Mouse (Mus musculus) heart, embryonic 10.5 days (tissue): ENCODE results near the gene Gm9903. TPM values are rescaled to one million over a fixed set of nuclear protein-coding genes. Genes with fewer than 3 reads are reported as not detected.

ENCODE experiments used
- DNase-seq: peaks from one replicate; pipeline ENCODE4 v3.0.0-alpha.2; 2017; ENCODE audit warnings: low spot score
- H3K27ac ChIP-seq: fragments of 300-500 bp; sonication (generic); 2 replicates; pipeline ENCODE4 v1.5.1; 2016; ENCODE audit warnings: mild to moderate bottlenecking
- H3K27me3 ChIP-seq: fragments of 300-500 bp; sonication (generic); 2 replicates; pipeline ENCODE4 v1.6.1; 2016; ENCODE audit warnings: mild to moderate bottlenecking; ENCODE audit not compliant: poor library complexity, insufficient read depth, severe bottlenecking
- H3K36me3 ChIP-seq: fragments of 300-500 bp; sonication (generic); 2 replicates; pipeline ENCODE4 v1.6.1; 2016; ENCODE audit warnings: mild to moderate bottlenecking, moderate library complexity
- H3K4me1 ChIP-seq: fragments of 300-500 bp; sonication (generic); 2 replicates; pipeline ENCODE4 v1.6.1; 2016; ENCODE audit warnings: mild to moderate bottlenecking
- H3K4me3 ChIP-seq: fragments of 300-500 bp; sonication (generic); 2 replicates; pipeline ENCODE4 v1.5.1; 2016; ENCODE audit warnings: mild to moderate bottlenecking, moderate library complexity
- H3K9me3 ChIP-seq: fragments of 300-500 bp; sonication (generic); 2 replicates; pipeline ENCODE4 v1.6.1; 2016; ENCODE audit warnings: mild to moderate bottlenecking, moderate library complexity
- WGBS: fragments of 180-500 bp; shearing (Covaris S2); methylation state at CpG from one replicate; pipeline ENCODE4 v1.1.7; 2016; 5-methylcytosine and 5-hydroxymethylcytosine counted together
- polyA plus RNA-seq: library from polyadenylated mRNA; unstranded; fragments of >200 nt; fragmentation: Nextera tagmentation; extraction: Ambion mirVana; gene quantifications from 2 replicates; pipeline ENCODE4 v1.2.1, GENCODE M21; 2016

Gm9903 gene
- polyA plus RNA-seq, result 0.79 and 1.2 TPM in 2 replicates

DNA sequence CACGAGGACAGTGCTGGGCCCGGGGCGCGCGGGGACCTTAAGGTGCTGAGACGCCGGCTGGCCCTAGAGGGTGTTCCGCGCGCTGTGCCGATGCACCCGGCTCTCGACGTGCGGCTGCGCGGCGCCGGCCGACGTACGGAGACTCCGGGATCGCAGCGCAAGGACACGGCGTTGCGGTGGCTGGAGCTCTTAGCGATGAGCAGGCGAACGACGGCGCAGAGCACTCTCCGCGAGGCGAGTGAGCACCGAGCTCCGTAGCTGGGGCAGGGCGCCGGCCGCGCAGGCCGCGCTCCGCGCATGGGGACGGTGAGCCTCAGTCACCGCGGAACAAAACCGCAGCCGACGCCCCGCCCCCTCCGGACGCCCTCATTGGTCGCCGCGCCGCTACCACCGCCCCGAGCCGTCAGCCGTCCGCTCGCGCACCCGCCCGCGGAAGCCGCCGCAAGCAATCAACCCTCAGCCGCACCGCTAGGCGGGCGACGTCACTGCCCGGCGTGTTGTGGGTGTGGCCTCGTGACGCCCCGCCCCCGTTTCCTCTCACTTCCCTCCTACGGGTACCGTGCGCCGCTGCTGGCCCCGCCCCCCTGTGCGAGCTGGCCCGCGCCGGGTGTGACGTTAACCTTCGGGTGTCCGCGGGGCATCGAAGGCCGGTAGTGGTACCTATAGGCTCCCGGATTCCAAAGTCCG lies at the start of gene Gm9903, which contains the start of gene Fam53a:
Gene Gm9903 (plus strand): TSS at position 625 of the 687 bp plus-strand sequence.
Gene Fam53a (minus strand): TSS at position 335 of the 687 bp plus-strand sequence.
- H3K4me3 ChIP-seq, result peak within 1 kb of the TSS; percentile 77
- peaks cover 17% of the 10 kb centered on the region for H3K4me1 ChIP-seq
- DNase-seq, result peak; percentile 99
- no peaks in the 10 kb centered on the region for H3K9me3 ChIP-seq
- under 1% methylated on average over 99 of the region's 99 CpGs for WGBS
- peak within 1 kb of the TSS; percentile 95 for H3K27ac ChIP-seq
- H3K27me3 ChIP-seq, result no peaks in the 10 kb centered on the region
- H3K36me3 ChIP-seq, result peaks cover 4% of the 10 kb centered on the region

DNA sequence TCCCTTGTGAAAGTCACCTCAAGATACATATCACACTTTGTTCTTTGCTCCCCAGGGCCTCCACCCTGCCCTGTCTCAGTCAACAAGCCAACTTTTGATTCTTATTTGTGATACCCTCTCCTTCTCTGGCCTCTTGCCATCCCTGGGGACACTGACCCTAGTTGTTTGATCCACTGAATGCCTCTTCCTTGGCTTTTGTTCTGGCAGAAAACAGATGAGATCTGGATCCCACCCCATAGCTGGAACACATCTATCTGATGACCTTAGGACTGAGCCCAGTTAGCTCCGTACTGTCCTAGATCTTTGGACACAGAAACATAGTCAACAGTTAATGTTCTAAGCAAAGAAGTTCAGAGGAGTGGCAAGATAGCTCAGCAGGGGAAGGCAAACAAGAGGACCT lies 49.4 kb upstream of the Gm9903 start:
- WGBS, result 84% methylated on average over 1 of the region's 1 CpGs

DNA sequence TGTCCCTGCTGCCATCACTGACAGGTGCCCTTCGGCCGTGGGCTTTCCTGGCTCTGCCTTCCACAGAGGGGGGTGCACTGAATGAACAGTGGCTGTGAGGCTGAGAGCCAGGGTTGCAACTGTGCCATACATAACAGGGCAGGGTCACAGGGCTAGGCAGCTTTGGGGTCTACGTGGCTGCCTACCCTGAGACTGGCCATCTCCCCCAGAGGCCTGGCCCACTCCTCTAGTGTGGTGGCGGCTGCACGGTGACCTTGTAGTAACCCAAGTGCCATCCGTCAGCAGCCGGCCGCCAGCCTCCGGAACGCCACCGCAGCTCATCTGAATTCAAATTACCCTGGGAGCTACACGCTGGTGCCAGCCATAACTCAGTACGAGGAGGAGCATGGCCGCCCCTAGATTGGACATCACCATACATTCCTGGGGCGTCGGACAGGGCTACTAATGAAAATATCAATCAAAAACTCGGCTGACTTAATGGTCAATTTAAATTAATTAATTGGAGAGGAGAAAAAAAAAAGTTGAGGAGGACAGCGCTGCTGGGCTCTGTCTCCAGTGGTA lies 42.1 kb upstream of the Gm9903 start:
- DNase-seq, result no peak
- Histone ChIP-seq H3K4me1 (peaks cover 17% of the 10 kb centered on the region), H3K27ac (no peak overlapping the region), H3K4me3 (no peak overlapping the region), H3K36me3 (no peaks in the 10 kb centered on the region), H3K9me3 (no peaks in the 10 kb centered on the region), H3K27me3 (peaks cover 18% of the 10 kb centered on the region; the same call in 1 of the 2 replicates)
- WGBS, result 82% methylated on average over 18 of the region's 18 CpGs

More for the DNA sequence above, 49.4 kb upstream of the Gm9903 start:
- H3K4me1 ChIP-seq, result peaks cover 23% of the 10 kb centered on the region
- no peaks in the 10 kb centered on the region for H3K9me3 ChIP-seq
- H3K27me3 ChIP-seq, result 0 out of 2 replicates have a peak, but pooled peaks cover 6% of the 10 kb centered on the region
- H3K27ac ChIP-seq, result no peak overlapping the region
- H3K36me3 ChIP-seq, result no peaks in the 10 kb centered on the region
- no peak overlapping the region for H3K4me3 ChIP-seq
- no peak for DNase-seq

DNA sequence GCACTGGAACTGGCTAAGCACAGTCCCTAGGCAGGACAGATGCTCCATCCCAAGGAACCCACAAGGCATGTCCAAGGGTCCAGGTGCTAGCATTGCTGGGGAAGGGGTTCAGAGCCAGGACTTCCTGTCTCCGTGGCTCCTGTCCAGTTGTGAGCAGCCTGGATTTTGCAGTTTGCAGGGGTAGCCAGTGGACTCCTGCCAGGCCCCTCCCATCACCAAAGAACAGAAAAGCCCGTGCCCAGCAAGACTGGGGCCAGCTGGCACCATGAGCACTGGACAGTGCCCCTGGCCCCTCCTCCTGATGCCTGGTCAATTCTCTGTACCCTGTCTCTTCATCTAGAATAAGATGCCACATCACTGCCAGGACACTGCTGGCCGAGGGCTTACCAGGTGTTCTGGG lies 41.7 kb upstream of the Gm9903 start:
- no peak for DNase-seq
- Histone ChIP-seq H3K4me3 (no peak overlapping the region), H3K27me3 (peaks cover 18% of the 10 kb centered on the region; the same call in 1 of the 2 replicates), H3K27ac (no peak overlapping the region), H3K36me3 (no peaks in the 10 kb centered on the region), H3K9me3 (no peaks in the 10 kb centered on the region), H3K4me1 (peaks cover 14% of the 10 kb centered on the region)
- WGBS, result 69% methylated on average over 3 of the region's 3 CpGs

DNA sequence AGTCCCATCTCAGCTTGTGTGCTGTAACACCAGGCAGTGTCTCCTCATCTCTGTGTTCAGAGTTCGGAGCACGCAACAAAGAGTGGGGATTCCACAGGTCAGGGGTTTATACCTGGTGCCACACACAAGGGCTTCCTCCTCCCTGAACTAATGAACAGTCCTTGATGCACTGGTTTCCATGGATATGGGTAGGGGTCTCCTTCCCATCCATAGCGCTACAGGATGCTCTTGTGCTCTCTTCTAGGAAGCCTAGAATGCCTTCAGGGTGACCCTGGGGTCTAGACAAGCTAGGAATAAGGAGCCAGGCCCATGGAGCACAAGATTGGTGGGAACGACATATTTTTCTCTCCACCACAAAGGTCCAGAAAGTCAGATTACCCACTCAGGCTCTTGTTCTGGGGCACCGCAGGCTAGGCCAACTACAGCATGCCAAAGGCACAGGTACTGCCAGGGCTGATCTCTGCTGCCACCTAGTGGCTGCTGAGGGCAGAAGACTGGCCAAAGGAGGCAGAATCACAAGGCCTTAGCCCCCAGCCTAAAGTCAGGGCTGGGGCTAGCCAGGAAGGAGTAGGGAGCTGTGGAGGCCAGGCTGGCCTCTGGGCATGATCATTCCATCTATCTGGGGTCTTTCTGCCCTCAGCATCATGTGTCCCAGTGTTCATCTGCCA lies 40.4 kb upstream of the Gm9903 start:
- 68% methylated on average over 5 of the region's 5 CpGs for WGBS

DNA sequence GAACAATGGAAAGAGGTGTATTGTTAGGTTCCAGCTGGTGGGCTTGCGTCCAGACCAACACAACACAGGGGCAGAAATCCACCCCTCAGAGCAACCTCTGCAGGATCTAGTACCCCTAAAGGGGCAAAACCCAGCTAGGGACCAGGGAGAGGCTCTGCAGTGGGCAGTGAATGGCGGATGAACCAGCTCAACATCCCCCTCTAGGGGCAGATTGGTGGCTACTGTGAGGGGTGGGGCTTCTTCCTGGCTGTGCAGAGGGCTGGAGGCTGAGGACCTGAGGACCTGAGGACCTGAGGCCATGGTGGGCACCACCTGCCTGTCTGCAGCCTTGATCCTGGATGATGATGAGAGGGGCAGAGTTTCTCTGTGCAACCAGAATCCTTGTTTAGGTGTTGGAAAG lies 36.1 kb upstream of the Gm9903 start:
- no peaks in the 10 kb centered on the region for H3K9me3 ChIP-seq
- no peaks in the 10 kb centered on the region for H3K4me1 ChIP-seq
- H3K27ac ChIP-seq, result no peak overlapping the region
- H3K4me3 ChIP-seq, result no peak overlapping the region
- H3K27me3 ChIP-seq, result no peaks in the 10 kb centered on the region
- DNase-seq, result no peak
- H3K36me3 ChIP-seq, result peaks cover 6% of the 10 kb centered on the region
- 42% methylated on average over 2 of the region's 2 CpGs for WGBS

More for the DNA sequence above, 40.4 kb upstream of the Gm9903 start:
- Histone ChIP-seq H3K4me3 (no peak overlapping the region), H3K27ac (no peak overlapping the region), H3K9me3 (no peaks in the 10 kb centered on the region), H3K4me1 (peaks cover 3% of the 10 kb centered on the region; the same call in 1 of the 2 replicates), H3K36me3 (no peaks in the 10 kb centered on the region), H3K27me3 (peaks cover 16% of the 10 kb centered on the region; the same call in 1 of the 2 replicates)
- peak; percentile 87 for DNase-seq

DNA sequence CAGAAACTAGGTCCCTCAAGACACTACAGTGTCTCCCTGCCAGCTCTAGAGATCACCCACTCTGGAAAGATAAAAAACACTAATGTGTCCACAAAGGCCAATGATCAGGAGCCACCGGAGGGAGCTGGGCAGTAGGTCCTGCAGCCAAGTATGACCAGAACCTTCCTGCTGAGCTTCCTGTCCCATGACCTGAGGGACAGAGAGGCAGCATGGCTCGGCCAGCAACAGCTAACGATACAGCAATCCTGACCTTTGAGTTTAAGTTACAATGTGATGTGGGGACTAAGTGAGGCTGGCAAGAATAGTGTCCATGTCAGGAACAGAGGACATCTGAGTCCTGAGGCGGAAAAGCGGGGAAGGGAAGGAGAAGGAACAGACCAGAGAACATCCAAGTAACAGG lies 24.4 kb upstream of the Gm9903 start:
- DNase-seq, result no peak
- no peaks in the 10 kb centered on the region for H3K9me3 ChIP-seq
- 87% methylated on average over 5 of the region's 5 CpGs for WGBS
- H3K27me3 ChIP-seq, result no peaks in the 10 kb centered on the region
- no peak overlapping the region for H3K4me3 ChIP-seq
- H3K36me3 ChIP-seq, result peaks cover 75% of the 10 kb centered on the region
- H3K27ac ChIP-seq, result no peak overlapping the region
- H3K4me1 ChIP-seq, result no peaks in the 10 kb centered on the region

DNA sequence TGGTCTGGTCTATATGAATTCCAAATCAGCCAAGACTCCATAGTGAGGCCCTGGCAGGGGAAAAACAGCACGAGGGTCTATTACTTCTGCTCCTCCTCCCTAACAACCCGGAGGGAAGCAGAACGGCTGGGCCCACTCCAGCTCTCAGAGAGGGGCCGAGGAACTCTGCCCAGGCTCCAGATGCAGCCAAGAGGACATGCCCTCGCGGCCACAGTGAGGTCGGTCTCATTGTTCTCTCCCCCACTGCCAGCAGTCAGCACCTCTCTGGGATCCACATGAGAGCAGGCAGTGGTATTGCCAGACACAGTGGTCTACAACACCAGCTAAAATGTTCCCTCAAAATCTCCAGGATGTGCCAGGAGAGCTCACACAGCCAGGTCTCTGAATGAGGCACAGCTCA lies 23.1 kb upstream of the Gm9903 start:
- H3K36me3 ChIP-seq, result peaks cover 68% of the 10 kb centered on the region
- H3K27me3 ChIP-seq, result no peaks in the 10 kb centered on the region
- WGBS, result 86% methylated on average over 7 of the region's 7 CpGs
- no peak overlapping the region for H3K27ac ChIP-seq
- no peak overlapping the region for H3K4me3 ChIP-seq
- no peak for DNase-seq
- H3K4me1 ChIP-seq, result no peaks in the 10 kb centered on the region
- H3K9me3 ChIP-seq, result no peaks in the 10 kb centered on the region

DNA sequence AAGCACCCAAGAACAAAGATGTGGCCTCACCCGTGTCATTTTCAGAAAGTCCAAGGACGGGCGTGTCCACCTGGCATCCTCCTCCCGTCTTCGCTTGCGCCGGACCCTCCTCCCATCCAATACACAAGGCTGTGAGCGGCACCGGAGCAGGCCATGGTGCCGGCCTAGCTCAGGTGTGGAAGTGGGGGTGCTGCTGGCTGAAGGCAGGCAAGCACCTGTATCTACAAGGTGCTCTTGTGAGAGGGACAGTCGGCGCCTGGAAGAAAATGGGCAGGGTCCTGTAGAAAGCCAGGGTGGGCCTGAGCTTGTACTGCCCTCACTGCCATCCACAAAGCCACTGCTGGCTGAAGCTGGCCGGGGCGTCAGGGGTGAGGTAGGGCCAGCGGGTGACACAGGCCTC lies 22.3 kb upstream of the Gm9903 start:
- DNase-seq, result no peak
- 95% methylated on average over 15 of the region's 15 CpGs for WGBS
- Histone ChIP-seq H3K27me3 (no peaks in the 10 kb centered on the region), H3K36me3 (peaks cover 72% of the 10 kb centered on the region), H3K4me3 (no peak overlapping the region), H3K4me1 (no peaks in the 10 kb centered on the region), H3K27ac (no peak overlapping the region), H3K9me3 (no peaks in the 10 kb centered on the region)

DNA sequence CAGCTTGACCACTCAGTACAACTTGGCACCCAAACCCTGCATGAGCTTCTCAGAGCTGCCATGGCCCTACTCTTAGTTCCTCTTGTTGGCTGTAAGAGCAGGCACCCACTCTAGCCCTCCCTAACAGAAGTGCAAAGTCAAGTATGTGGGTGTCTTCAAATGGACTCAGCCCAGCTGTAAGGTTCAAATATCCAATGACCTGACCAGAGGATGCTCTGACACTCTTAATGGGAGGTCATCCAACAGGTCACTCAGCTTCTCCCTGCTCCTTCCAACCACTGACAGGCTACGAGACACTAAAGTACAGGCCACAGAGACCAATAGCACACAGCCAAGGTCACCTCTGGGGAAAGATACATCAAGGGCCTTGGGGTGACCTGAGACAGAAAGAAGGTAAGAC lies 20.5 kb upstream of the Gm9903 start:
- Histone ChIP-seq H3K36me3 (peaks cover 77% of the 10 kb centered on the region), H3K9me3 (no peaks in the 10 kb centered on the region), H3K4me3 (no peak overlapping the region), H3K27me3 (no peaks in the 10 kb centered on the region), H3K27ac (no peak overlapping the region), H3K4me1 (no peaks in the 10 kb centered on the region)
- WGBS, result 79% methylated on average over 1 of the region's 1 CpGs
- DNase-seq, result no peak

DNA sequence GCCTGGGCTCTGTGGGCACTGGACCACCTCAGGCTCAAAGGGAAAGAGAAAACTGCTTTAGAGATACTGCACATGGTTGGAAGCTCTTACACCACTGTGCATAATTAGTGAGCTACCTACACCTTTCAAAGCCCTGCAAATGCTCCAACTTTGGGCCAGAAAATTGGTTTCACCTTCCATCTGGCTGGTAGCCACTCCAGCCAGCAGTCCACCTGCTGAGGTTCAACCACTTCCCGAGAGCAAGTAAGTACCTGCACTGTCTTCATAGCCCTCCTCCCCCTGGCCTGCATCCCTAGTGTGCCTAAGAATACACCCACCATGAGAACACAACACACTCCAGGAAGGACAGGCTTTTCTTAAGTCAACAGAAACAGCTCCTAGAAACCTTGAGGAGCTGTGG lies 17.9 kb upstream of the Gm9903 start:
- peaks cover 5% of the 10 kb centered on the region for H3K4me1 ChIP-seq
- DNase-seq, result no peak
- peaks cover 63% of the 10 kb centered on the region for H3K36me3 ChIP-seq
- no peaks in the 10 kb centered on the region for H3K27me3 ChIP-seq
- H3K4me3 ChIP-seq, result no peak overlapping the region
- WGBS, result 100% methylated on average over 1 of the region's 1 CpGs
- no peak overlapping the region for H3K27ac ChIP-seq
- no peaks in the 10 kb centered on the region for H3K9me3 ChIP-seq

DNA sequence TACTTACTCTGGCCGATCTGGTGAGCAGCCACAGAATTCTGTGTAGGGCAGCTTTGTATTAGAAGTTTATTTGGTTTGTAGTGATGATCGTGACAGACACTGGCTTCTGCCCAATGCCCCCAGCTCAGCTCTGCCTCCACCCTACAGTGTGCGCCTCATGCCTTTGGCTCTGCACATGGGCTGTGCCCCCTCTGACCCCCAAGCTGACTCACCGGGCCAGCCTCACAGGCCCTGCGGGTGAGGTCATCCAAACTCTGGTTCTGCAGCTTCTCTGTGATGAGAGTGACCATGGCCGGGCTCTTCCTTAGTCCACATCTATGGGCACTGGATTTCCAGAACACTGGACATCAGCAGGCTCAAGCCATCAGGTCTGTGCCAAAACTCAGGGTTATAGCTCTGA lies 15.3 kb upstream of the Gm9903 start:
- WGBS, result 87% methylated on average over 6 of the region's 6 CpGs
- H3K36me3 ChIP-seq, result peaks cover 37% of the 10 kb centered on the region
- no peak for DNase-seq

DNA sequence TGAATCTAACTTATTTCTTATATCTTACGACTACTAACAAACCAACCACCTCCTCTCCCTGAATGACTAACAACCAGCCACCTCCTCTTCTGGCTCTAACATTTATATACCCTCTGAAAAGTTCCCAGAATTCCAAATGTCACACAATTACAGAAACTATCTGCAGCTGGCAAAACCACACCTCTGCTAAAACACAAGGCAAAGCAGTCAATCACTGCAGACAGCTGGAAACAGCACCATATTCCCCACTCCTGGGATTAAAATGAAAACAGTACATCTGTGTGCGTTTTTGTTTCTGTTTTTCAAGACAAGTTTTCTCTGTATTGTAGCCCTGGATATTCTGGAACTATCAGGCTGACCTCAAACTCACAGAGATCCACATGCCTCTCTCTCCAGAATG lies 7.1 kb upstream of the Gm9903 start:
- no peak for DNase-seq
- Histone ChIP-seq H3K4me1 (peaks cover 1% of the 10 kb centered on the region; the same call in 1 of the 2 replicates), H3K27me3 (no peaks in the 10 kb centered on the region), H3K9me3 (no peaks in the 10 kb centered on the region), H3K4me3 (no peak overlapping the region), H3K27ac (no peak overlapping the region), H3K36me3 (0 out of 2 replicates have a peak, but pooled peaks cover 10% of the 10 kb centered on the region)
- WGBS, result 87% methylated on average over 2 of the region's 2 CpGs

More for the DNA sequence above, 15.3 kb upstream of the Gm9903 start:
- no peak overlapping the region for H3K27ac ChIP-seq
- H3K4me1 ChIP-seq, result peaks cover 7% of the 10 kb centered on the region
- no peaks in the 10 kb centered on the region for H3K27me3 ChIP-seq
- H3K9me3 ChIP-seq, result no peaks in the 10 kb centered on the region
- H3K4me3 ChIP-seq, result no peak overlapping the region
